Mouse (Mus musculus): ENCODE measurements at regions not wholly inside any gene's neighbourhood (a gene's known extent, or its start where the extent isn't known, plus 50 kb on each side); places are given as distances from the start of the nearest gene placed in this dataset.

DNA sequence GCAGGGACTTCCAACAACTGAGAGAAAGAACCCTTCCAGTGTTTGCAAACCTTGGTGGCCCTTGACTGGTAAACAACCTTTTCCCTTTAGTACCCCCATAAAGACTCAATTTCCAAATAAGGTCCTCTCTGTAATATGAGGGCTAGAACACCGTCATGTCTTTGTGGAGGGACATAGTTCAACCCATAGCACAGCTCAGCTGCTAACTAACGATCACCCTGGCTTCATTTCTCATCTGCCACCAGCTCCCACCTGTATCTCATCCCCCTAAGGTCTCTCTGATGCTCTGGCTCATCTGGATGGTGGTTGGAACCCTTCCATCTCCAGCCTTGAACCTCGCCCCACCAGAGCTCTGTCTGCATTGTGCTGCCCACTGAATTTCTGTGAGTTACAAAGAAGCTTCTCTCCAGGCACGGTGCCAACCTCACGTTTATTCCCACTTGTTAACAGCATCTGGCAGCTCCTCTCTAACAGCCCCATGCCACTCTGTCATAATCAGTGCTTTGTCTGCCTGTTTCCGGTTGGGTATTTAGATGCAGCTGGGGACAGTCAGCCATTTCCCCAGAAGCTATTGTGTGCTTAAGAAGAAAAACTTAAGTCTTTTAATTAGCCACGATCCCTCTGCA lies 137.0 kb upstream of the Cdh5 start:
- H3K27me3 ChIP-seq (ENCODE audit: insufficient read depth, low read length): no peaks in the 10 kb centered on the region
- peak; percentile 32; the same call in 1 of the 2 replicates for ATAC-seq

DNA sequence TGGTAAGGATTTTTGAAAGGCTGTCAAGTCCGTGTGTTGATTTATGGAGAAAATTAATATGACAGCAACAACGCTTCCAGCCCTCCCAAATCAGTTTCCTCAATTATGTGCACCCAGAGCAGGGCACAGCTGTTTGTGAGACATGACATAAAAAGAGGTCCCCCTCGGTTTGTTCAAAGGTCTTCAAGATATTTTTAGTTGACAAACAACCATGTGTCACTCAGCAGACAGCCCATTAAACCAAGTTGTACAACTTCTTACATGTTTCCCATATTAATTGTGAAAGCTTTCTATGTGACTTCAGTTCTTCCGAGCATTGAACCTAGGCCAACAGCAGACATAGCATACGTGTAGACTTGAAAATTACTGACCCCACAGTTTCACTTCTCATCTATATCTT lies 131.5 kb upstream of the Cdh5 start:
- H3K27ac ChIP-seq: no peak overlapping the region
- 84% methylated on average over 5 of the region's 5 CpGs for WGBS
- no peaks in the 10 kb centered on the region for H3K4me1 ChIP-seq (ENCODE audit: insufficient read depth, low read length)
- no peak overlapping the region for H3K4me2 ChIP-seq (ENCODE audit: low read depth, low read length)
- no peak for DNase-seq (ENCODE audit: low spot score)
- H3K9ac ChIP-seq (replicated peaks; ENCODE audit: low read length): no peak overlapping the region
- no peaks in the 10 kb centered on the region for H3K9me3 ChIP-seq (ENCODE audit: low read length)
- no peak for TF ChIP-seq CTCF (IDR thresholded peaks at IDR 0.05; ENCODE audit: low read depth)
- no peaks in the 10 kb centered on the region for H3K36me3 ChIP-seq (ENCODE audit: insufficient read depth, low read length)
- H3K27me3 ChIP-seq (ENCODE audit: insufficient read depth, low read length): no peaks in the 10 kb centered on the region
- no peak for ATAC-seq
- H3K4me3 ChIP-seq (ENCODE audit: low read length): no peak overlapping the region

More for the DNA sequence above, 137.0 kb upstream of the Cdh5 start:
- H3K4me3 ChIP-seq (ENCODE audit: low read length): no peak overlapping the region
- H3K27ac ChIP-seq: no peak overlapping the region
- H3K36me3 ChIP-seq (ENCODE audit: insufficient read depth, low read length): no peaks in the 10 kb centered on the region
- DNase-seq (ENCODE audit: low spot score): peak; percentile 60
- H3K9me3 ChIP-seq (ENCODE audit: low read length): no peaks in the 10 kb centered on the region
- H3K4me2 ChIP-seq (ENCODE audit: low read depth, low read length): no peak overlapping the region
- no peak for TF ChIP-seq CTCF (IDR thresholded peaks at IDR 0.05; ENCODE audit: low read depth)
- H3K4me1 ChIP-seq (ENCODE audit: insufficient read depth, low read length): no peaks in the 10 kb centered on the region
- H3K9ac ChIP-seq (replicated peaks; ENCODE audit: low read length): no peak overlapping the region
- 34% methylated on average over 7 of the region's 7 CpGs for WGBS

DNA sequence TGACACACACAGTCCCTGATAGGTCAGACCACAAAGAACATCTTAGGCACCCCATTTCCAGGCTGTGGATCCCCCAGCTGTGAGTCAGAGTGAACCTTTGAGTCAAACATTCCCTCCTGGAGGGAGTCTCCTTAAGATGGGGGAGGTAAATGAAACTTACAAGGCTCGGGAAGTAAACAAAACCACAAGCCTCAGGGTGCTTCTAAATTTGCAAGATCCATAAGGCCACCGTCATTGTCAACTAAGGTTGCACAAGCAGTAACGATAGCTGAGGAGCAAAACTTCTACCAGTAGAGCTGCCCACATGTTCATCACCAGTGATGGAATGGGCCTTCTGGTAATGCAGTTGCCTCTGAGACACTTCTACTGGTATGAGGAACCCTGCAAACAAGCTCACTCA lies 130.9 kb upstream of the Cdh5 start:
- Histone ChIP-seq H3K4me2 (ENCODE audit: low read depth, low read length) (no peak overlapping the region), H3K4me3 (ENCODE audit: low read length) (no peak overlapping the region), H3K27me3 (ENCODE audit: insufficient read depth, low read length) (no peaks in the 10 kb centered on the region), H3K9ac (replicated peaks; ENCODE audit: low read length) (no peak overlapping the region), H3K36me3 (ENCODE audit: insufficient read depth, low read length) (no peaks in the 10 kb centered on the region), H3K9me3 (ENCODE audit: low read length) (no peaks in the 10 kb centered on the region), H3K27ac (no peak overlapping the region), H3K4me1 (ENCODE audit: insufficient read depth, low read length) (no peaks in the 10 kb centered on the region)
- DNase-seq (ENCODE audit: low spot score) (no peak), ATAC-seq (no peak)
- no peak for TF ChIP-seq CTCF (IDR thresholded peaks at IDR 0.05; ENCODE audit: low read depth)
- 83% methylated on average over 3 of the region's 3 CpGs for WGBS

DNA sequence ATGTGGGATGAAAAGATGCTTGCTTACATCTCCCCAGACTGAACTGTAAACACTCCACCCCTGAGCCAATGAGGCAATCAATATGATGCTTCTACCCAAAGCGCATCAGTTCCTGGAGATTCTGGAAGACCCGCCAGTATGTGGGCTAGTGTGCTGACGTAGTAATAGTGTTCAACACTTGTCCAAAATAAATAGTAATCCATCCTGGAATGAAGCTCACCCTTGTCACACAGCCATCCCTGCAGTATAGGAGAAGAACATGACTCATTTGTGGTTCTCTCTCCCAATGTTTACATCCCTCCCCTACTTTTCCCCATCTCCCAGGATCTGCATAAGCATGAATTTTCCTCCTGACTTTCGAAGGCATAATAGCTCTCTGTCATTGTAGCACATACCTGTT lies 130.5 kb upstream of the Cdh5 start:
- Histone ChIP-seq H3K4me2 (ENCODE audit: low read depth, low read length) (no peak overlapping the region), H3K4me1 (ENCODE audit: insufficient read depth, low read length) (no peaks in the 10 kb centered on the region), H3K9me3 (ENCODE audit: low read length) (no peaks in the 10 kb centered on the region), H3K27me3 (ENCODE audit: insufficient read depth, low read length) (no peaks in the 10 kb centered on the region), H3K27ac (no peak overlapping the region), H3K9ac (replicated peaks; ENCODE audit: low read length) (no peak overlapping the region), H3K36me3 (ENCODE audit: insufficient read depth, low read length) (no peaks in the 10 kb centered on the region), H3K4me3 (ENCODE audit: low read length) (no peak overlapping the region)
- TF ChIP-seq CTCF (IDR thresholded peaks at IDR 0.05; ENCODE audit: low read depth): no peak
- no peak for DNase-seq (ENCODE audit: low spot score)
- ATAC-seq: no peak
- 93% methylated on average over 4 of the region's 4 CpGs for WGBS

DNA sequence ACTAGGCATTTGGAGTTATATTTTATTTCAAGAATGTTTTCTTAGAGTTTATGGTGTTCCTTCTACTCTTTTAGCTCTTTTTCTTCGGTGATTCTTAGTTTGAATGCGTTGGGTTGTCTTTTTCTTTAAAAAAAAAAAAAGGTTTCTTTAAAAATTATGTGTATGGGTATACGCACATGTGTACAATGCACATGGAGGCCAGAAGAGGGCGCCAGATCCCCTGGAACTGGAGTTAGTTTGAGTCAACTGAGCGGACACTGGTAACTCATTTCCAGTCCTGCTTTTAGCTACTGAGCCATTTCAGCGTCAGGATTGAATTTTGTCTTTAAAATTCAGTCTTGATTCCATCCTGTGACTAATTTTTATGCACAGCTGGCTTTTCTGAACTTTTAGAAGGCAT lies 124.9 kb upstream of the Cdh5 start:
- no peak overlapping the region for H3K4me3 ChIP-seq (ENCODE audit: low read length)
- H3K27ac ChIP-seq: no peak overlapping the region
- no peak for ATAC-seq
- no peaks in the 10 kb centered on the region for H3K4me1 ChIP-seq (ENCODE audit: insufficient read depth, low read length)
- H3K9me3 ChIP-seq (ENCODE audit: low read length): no peaks in the 10 kb centered on the region
- 0 out of 2 replicates have a peak, but pooled peaks have one; percentile 10 for TF ChIP-seq CTCF (IDR thresholded peaks at IDR 0.05; ENCODE audit: low read depth)
- H3K9ac ChIP-seq (replicated peaks; ENCODE audit: low read length): no peak overlapping the region
- no peaks in the 10 kb centered on the region for H3K36me3 ChIP-seq (ENCODE audit: insufficient read depth, low read length)
- no peak for DNase-seq (ENCODE audit: low spot score)
- H3K4me2 ChIP-seq (ENCODE audit: low read depth, low read length): no peak overlapping the region
- no peaks in the 10 kb centered on the region for H3K27me3 ChIP-seq (ENCODE audit: insufficient read depth, low read length)
- WGBS: 75% methylated on average over 6 of the region's 6 CpGs

DNA sequence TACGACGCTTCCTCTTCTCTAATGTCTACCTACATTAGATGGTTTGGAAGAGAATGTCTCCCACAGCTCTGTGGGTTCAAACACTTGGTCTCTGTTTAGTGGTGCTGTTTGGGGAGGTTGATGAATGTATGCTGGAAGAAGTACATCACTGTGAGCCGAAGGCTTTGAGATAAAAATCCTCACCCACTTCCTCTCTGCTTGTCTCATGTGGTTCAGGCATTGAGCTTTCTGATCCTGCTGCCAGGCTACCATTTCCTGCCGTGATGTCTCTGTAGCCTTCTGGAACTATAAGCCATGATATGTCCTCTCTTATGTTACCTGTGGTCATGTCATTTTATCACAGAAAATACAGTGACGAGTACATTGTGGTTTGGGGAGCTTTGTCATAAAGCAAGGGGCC lies 122.5 kb upstream of the Cdh5 start:
- ATAC-seq (no peak), DNase-seq (ENCODE audit: low spot score) (no peak)
- H3K9ac ChIP-seq (replicated peaks; ENCODE audit: low read length): no peak overlapping the region
- no peaks in the 10 kb centered on the region for H3K27me3 ChIP-seq (ENCODE audit: insufficient read depth, low read length)
- H3K9me3 ChIP-seq (ENCODE audit: low read length): no peaks in the 10 kb centered on the region
- no peaks in the 10 kb centered on the region for H3K4me1 ChIP-seq (ENCODE audit: insufficient read depth, low read length)
- no peak overlapping the region for H3K4me3 ChIP-seq (ENCODE audit: low read length)
- no peak overlapping the region for H3K27ac ChIP-seq
- no peak for TF ChIP-seq CTCF (IDR thresholded peaks at IDR 0.05; ENCODE audit: low read depth)
- 92% methylated on average over 5 of the region's 5 CpGs for WGBS
- H3K4me2 ChIP-seq (ENCODE audit: low read depth, low read length): no peak overlapping the region
- no peaks in the 10 kb centered on the region for H3K36me3 ChIP-seq (ENCODE audit: insufficient read depth, low read length)

DNA sequence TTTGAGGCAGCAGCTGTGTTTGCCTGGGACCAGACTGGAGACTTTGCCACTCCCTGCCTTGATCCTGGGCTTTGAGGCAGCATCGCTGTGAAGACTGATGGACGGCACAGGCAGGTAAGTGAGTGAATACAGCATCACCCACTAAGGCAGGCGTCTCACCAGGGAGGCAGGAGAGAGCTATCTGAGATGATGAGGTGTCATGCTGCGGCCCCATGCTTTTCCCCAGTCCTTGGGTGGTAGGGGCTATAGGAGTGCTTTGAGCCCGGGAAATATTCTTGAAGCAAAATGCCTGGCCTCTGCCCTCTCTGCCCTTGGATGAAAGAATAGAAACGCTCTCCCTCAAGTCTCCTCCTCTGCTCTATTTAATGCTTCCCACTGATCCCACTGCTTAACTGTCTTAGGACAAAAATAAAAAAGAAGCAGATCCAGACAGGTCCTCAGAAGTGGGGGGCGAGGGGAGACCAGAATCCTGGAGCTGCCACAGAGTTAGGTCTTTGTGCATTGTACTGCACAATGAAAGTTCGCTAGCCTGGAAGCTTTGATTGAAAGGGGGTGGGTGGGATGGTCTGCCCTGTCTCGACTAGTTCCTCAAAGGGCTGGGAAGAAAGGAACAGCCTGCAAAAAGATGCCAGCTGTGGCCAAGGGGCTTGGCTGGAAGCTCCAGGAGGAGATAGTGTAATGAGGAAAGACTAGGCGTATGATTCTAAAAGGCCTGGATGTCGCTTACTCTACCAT lies 117.4 kb upstream of the Cdh5 start:
- Histone ChIP-seq H3K27ac (no peak overlapping the region), H3K27me3 (ENCODE audit: insufficient read depth, low read length) (no peaks in the 10 kb centered on the region), H3K9ac (replicated peaks; ENCODE audit: low read length) (no peak overlapping the region), H3K4me2 (ENCODE audit: low read depth, low read length) (no peak overlapping the region), H3K36me3 (ENCODE audit: insufficient read depth, low read length) (no peaks in the 10 kb centered on the region), H3K4me1 (ENCODE audit: insufficient read depth, low read length) (no peaks in the 10 kb centered on the region), H3K4me3 (ENCODE audit: low read length) (no peak overlapping the region), H3K9me3 (ENCODE audit: low read length) (no peaks in the 10 kb centered on the region)
- 37% methylated on average over 11 of the region's 11 CpGs for WGBS
- ATAC-seq: no peak
- no peak for DNase-seq (ENCODE audit: low spot score)
- no peak for TF ChIP-seq CTCF (IDR thresholded peaks at IDR 0.05; ENCODE audit: low read depth)

Measured in hindbrain, postnatal 0 days (tissue).